Mouse (Mus musculus): ENCODE data around the gene Neurod2.

Neurod2 gene

GRCm38 (mm10) chr11:98331401-98331800, 2.0 kb upstream of the Neurod2 start:
- no peak for DNase-seq

DNA sequence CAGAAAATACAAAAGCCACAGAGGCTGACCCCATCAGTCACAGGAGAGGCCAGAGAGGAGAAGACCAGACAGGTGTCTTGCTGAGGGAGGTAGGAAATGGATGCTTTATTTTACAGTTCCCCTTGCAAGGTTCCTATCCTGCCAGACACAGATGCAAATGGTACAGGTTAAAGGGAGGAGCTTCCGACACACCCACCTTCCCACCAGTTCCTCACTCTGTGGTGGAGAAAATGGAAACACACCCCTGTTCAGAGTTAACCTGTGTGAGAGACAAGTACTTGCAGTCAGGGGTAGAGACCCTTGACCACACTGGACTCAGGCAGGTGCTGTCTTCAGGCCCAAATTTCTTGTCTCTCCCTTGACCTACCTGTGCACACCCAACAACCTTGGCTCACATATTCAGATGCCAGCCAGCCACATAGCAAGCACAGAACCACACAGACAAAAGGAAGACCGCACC, 1.3 kb upstream of the Neurod2 start:
- no peak for DNase-seq

DNA sequence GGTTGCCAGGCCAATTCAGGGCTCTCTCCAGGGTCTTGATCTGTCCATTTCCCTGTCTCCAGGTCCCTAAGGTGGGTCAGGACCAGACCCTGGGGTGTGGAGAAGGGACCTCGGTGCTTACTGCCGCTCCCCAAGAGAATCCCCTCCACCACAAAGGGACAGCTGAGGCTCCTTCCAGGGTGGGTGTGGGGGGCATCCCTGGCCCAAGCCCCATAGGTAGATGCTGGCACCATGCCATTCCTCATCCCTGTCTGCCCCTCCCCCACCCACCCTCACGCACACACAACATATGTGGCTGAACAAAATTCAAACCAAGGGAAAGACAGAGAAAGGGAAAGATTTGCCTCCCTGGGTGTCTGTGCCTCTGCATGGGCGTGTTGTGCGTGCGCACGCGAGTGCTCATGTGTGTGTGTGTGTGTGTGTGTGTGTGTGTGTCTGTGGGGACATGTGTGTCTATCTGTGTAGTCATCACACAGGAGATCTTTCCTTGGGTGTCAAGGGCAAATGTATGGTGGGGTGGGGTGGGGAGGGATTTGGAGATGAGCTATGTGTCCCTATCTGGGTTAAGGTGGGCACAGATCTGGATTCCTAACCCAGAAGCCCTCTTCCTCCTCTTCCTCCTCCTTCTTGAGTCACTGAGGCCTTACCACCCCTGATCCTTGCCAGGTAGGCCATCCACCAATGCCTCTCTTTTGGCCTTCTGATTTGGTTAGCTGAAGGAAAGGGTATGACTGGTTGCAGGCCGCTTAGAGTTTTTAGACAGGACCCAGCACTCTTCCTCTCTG, 704 bp upstream of the Neurod2 start:
- no peak for DNase-seq

DNA sequence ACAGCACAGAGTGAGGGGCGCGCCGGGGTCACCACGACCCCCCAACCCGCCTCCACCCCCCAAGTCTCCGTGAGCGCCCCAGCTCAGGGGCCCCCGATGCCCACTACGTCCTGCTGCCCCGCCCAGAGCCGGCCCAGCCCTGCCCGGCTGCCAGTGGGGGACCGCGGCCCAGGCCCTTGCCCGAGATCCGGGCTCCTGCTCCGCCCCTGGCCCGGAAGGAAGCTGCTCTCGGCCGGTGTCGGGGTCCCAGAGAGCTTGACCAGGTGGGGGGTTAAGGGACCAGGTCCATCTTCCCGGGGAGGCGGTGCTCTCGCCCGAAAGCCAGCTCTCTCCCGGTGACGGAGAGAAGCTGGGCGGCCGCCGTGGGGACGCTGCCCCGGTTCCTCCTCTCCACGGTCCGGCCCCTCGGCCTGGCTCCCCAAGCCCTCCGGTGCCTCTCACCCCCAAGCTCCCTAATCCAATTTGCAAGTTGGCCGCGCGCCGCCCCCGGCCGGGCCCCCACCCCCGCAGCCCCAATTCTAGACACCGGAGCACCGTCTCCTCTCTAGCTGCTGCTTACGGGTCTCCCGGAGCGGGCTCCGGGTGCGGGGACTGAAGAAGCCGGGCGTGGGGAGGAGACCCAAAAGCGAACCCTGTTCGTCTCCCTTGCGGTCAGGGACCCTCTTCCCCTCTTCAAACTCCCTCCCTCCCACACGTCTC, 928 bp downstream of the Neurod2 start:
- DNase-seq: no peak

- DNase-seq: no peak
Measured at GRCm38 (mm10) chr11:98328031-98328370, 1.4 kb downstream of the Neurod2 start.

- DNase-seq: no peak
Measured at GRCm38 (mm10) chr11:98327136-98328030, 2.1 kb downstream of the Neurod2 start.

GRCm38 (mm10) chr11:98326741-98327135, 2.7 kb downstream of the Neurod2 start:
- no peak for DNase-seq

DNA sequence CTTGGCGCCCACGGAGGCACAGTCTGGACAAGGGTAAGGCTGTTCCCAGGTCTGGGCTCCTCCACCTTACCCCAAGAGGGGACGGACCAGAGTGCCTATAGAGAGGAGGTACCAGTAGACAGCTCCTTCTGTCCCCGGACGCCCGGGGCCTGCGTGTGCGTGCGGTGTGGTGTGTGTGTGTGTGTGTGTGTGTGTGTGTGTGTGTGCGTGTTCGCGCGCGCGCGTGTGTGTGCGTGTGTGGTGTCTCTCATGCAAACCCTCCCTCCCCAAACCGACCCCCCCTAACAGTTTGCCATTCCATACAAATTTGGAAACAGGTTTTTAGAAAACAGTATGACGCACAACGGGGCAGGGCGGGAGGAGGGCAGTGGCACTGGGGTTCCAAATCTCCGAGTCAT, 3.6 kb downstream of the Neurod2 start:
- DNase-seq: no peak

GRCm38 (mm10) chr11:98325191-98325820, 4.1 kb downstream of the Neurod2 start:
- DNase-seq: no peak

DNA sequence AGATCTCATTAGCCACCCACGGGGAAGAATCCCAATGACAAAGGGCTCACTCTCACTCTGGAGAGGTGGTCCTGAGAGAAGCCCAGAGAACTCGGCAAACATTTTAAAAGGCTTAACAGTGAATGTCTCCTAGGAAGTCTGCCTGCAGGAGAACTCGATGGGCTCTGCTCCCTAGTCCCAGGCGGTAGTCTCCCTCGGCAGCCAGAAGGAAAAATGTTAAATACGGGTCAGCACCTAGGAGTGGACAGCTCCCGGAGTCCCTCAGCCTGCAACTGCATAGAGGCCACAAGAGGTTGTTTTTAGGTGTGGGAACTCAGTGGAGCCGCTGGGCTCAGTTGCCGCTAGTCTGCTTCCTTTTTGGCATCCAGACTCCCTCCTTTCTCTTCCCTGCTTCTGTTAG, 5.5 kb downstream of the Neurod2 start:
- DNase-seq: no peak

DNA sequence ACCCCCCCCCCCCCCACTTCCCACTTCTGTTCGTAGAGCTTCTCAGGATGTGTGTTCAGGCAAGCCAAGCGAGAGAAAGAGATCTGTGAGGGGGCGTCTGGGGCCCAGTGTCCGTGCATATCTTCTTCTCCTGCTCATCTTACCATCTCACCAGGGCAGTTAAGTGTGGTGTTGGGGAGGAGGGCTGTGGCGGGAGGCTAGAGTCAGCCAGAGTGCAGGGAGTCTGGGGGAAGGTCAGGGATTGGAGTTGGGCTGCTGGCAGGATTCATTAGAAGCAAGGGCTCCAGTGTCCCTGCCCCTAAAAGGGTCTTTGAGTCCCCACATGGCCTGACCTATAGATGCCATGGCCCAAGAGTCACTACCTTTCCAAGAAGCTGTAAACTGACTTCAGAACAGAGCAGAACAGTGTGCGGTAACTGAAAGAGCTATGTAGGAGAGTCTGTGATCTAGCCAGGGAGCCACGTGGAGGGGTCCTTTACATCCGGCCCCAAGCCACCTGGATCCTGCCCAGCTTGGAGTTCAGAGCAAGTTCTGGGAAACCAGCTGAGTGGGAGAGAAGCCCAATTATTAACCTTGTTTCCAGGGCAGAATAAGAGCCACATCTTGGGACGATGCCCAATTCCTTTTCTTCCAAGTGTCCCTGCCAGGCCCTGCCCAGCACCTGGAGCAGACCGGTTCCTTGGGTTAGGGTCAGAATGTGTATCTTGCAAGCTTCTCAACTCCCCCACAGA, 6.1 kb downstream of the Neurod2 start:
- no peak for DNase-seq

DNA sequence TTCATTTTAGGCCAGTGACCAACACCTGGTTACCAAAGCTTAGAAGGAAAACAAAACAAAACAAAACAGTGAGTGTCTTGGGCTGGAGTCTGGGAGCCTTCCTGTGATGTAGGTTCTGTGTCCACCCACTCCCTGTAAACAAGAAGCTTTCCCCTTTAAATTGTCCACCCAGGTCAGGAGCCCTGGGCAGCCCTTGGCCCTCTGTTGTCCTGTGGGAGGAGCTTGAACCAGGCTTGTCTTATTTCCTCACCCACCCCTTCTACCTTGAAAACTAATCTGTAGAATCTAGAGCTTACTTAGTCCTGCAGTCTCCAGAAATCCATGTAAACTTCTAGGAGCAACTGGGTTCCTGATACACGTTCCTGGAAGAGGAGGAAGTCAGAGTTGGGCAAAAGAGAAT, 7.3 kb downstream of the Neurod2 start:
- no peak for DNase-seq

DNA sequence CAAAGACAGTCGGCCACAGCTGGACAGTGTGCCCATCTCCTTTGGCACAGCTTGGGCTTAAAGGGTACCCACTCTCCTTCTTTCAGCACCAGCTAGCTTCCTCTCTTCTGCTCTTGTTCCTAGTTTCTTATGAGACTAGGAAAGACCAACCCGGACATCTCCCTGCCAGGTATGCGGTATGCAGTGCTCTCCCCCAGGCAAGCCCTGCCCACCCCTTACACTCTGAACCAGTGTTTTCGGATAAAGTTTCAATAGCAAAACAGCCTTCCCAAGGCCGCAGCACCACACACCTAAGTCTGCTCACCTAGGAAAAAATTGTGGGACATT, 7.8 kb downstream of the Neurod2 start:
- no peak for DNase-seq

DNA sequence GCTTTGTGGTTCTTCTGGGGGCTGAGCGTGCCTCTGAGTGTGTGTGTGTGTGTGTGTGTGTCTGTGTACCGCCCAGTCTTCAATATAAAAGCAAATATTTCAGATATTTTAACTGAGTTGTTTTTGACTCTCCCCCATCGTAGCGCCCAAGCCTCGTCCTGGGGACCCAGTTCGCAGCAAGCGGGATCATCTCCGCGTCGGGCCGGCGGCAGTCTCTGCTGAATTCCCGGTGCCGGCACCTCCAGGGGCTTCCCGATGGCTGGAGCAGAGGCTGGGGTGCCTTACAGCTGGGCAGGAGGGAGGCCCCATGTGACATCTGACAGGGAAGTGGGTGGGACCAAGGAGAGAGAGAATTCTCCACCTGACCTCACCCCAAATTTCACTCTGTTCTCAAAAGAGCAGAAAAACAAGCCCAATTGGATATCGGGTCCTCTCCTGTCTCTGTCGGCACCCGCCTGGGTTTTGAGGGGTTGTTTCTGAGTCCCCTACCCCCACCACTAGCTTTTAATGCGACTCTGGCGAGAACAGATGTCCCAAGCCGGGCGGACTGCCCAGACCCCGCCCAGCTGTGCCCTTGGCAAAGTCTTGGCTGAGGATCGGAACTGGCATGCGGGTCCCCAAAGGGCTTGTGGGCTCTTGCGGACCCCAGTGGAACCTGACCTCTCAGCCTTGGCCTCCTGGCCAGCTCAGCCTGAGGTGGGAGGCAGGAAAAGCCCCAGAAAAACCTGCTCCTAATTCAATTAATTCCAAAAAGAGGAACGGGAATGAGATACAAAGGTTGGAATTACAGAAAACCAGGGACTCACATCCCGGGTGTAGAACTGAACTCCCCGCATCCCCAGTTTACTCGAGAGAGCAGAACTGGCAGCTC, 8.4 kb downstream of the Neurod2 start:
- DNase-seq: no peak

DNA sequence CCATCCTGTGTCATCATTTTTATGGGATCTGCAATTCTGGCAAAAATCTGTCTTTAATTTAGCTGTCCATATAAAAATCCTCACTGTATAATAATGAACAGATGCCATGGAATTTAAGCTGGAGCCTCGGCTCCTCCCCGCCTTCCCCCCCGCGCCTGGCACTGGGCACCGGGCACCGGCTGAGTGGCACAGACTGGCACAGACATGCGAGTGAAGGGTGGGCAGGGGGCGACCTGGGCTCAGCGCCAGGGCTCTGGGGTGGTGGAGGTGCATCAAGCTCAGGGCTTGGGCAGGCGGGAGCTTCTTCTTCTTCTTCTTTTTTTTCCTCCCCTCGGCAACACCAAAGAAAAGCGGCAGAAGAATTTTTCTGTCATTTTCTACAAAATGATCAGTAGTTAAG, 9.1 kb downstream of the Neurod2 start:
- DNase-seq: no peak

- no peak for DNase-seq
Measured at GRCm38 (mm10) chr11:98319944-98320343, 9.5 kb downstream of the Neurod2 start.

GRCm38 (mm10) chr11:98319544-98319943, 9.9 kb downstream of the Neurod2 start:
- DNase-seq: no peak

GRCm38 (mm10) chr11:98319120-98319519, 10.3 kb downstream of the Neurod2 start:
- no peak for DNase-seq

- no peak for DNase-seq
Measured at GRCm38 (mm10) chr11:98318421-98319116, 10.9 kb downstream of the Neurod2 start.

DNA sequence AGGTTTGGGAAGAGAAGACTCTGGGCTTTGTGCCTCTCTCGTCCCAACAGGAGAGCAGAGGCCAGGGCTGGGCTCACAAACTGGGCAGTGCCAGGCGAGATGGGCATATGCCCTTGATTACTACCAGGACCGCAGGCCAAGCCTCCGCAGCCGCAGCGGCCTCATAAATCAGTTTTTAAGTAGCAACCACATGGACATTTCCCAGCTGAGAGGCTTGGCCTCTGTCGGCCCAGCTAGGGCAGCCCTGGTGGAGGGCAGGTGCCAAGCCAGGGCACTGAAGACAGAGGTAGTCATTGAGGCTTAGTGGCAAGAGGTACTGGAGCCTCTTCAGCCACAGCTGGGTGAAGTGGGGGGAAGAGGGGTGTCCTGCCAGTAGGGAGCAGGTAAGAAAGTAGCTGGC, 12.0 kb downstream of the Neurod2 start:
- DNase-seq: no peak

Data from thymus, adult 18-20 months (tissue).